Mouse (Mus musculus) CH12.LX (cell line): ENCODE data around the gene Olfr96. TPM values are rescaled to one million over a fixed set of nuclear protein-coding genes. Genes with fewer than 3 reads are reported as not detected.
A peak's percentile ranks its signal among the peaks of the same experiment; 100 is the strongest.

Source experiments
- DNase-seq: peaks from one replicate; pipeline ENCODE4 v3.0.0-alpha.2; 2013; ENCODE audit errors: extremely low read depth
- H3K27ac ChIP-seq: 2 replicates; pipeline ENCODE4 v1.5.1; 2012; ENCODE audit warnings: low read depth, mild to moderate bottlenecking, control low read depth, moderate library complexity; ENCODE audit not compliant: insufficient read depth
- H3K27me3 ChIP-seq: replicated peaks from 2 replicates; pipeline ENCODE3; 2012; ENCODE audit warnings: inconsistent platforms
- H3K36me3 ChIP-seq, 2 experiments: replicated peaks in 1 of 2; 2 replicates each; pipeline versions ENCODE3 to v1.6.1; 2012; ENCODE audit warnings: inconsistent platforms in 1 of 2, low read length in 1 of 2, mild to moderate bottlenecking in 1 of 2, mixed read lengths in 1 of 2, moderate library complexity in 1 of 2; ENCODE audit not compliant: control insufficient read depth in 1 of 2, insufficient read depth in 1 of 2
- H3K4me1 ChIP-seq, 2 experiments: 2 replicates each; pipeline ENCODE4 v1.6.1; 2012; ENCODE audit warnings: inconsistent platforms in 1 of 2, moderate library complexity in 1 of 2; ENCODE audit not compliant: insufficient read depth in 2 of 2, control insufficient read depth in 1 of 2
- H3K4me2 ChIP-seq: 2 replicates; pipeline ENCODE4 v1.6.1; 2012; ENCODE audit warnings: low read depth, mild to moderate bottlenecking, control low read depth; ENCODE audit not compliant: poor library complexity, insufficient read depth, severe bottlenecking
- H3K4me3 ChIP-seq, 3 experiments: fragments of 150-350 bp in 1 of 3; sonication (generic) in 1 of 3; replicated peaks in 1 of 3; 2 replicates each; pipeline versions ENCODE3 to v1.5.1; 2011 to 2012; ENCODE audit warnings: low read depth in 2 of 3, low read length in 2 of 3, mild to moderate bottlenecking in 2 of 3, moderate library complexity in 2 of 3, control low read depth in 1 of 3, improper control_type of control experiment in 1 of 3, inconsistent platforms in 1 of 3, mixed read lengths in 1 of 3; ENCODE audit not compliant: poor library complexity in 1 of 3
- H3K79me2 ChIP-seq: replicated peaks from 2 replicates; pipeline ENCODE4 v1.6.1; 2012; ENCODE audit warnings: mild to moderate bottlenecking, moderate library complexity; ENCODE audit not compliant: control insufficient read depth, poor library complexity, insufficient read depth, severe bottlenecking; ENCODE audit errors: extremely low read depth
- H3K9ac ChIP-seq: 2 replicates; pipeline ENCODE4 v1.6.1; 2012; ENCODE audit warnings: low read depth, mild to moderate bottlenecking, control low read depth, moderate library complexity; ENCODE audit not compliant: insufficient read depth
- H3K9me3 ChIP-seq: replicated peaks from 2 replicates; pipeline ENCODE3; 2012; ENCODE audit warnings: low read length, inconsistent platforms, mixed read lengths
- CHD2 ChIP-seq: IDR thresholded peaks from 2 replicates; pipeline ENCODE4 v1.6.1; 2011; ENCODE audit warnings: low read length, improper control_type of control experiment
- CTCF ChIP-seq, 2 experiments: IDR thresholded peaks in 1 of 2; conservative IDR thresholded peaks in 1 of 2; 2 replicates each; pipeline ENCODE4 v1.5.1; 2011 to 2012; ENCODE audit warnings: low read depth in 2 of 2, low read length in 2 of 2, improper control_type of control experiment in 1 of 2, inconsistent platforms in 1 of 2, mild to moderate bottlenecking in 1 of 2, moderate library complexity in 1 of 2
- GABPA ChIP-seq: IDR thresholded peaks from 2 replicates; pipeline ENCODE4 v1.6.1; 2012; ENCODE audit warnings: low read depth, low read length, improper control_type of control experiment, inconsistent platforms; ENCODE audit not compliant: insufficient replicate concordance
- HCFC1 ChIP-seq: IDR thresholded peaks from 2 replicates; pipeline ENCODE4 v1.6.1; 2012; ENCODE audit warnings: low read depth, mild to moderate bottlenecking, inconsistent platforms, low read length, improper control_type of control experiment
- JUND ChIP-seq: conservative IDR thresholded peaks from 2 replicates; pipeline ENCODE4 v1.6.1; 2011; ENCODE audit warnings: low read depth, low read length, improper control_type of control experiment
- MAFK ChIP-seq: IDR thresholded peaks from 2 replicates; pipeline ENCODE4 v1.6.1; 2011; ENCODE audit warnings: low read length, improper control_type of control experiment; ENCODE audit not compliant: insufficient replicate concordance
- MEF2A ChIP-seq: IDR thresholded peaks from 2 replicates; pipeline ENCODE4 v1.6.1; 2014; ENCODE audit warnings: low read depth, mild to moderate bottlenecking, inconsistent platforms, low read length, improper control_type of control experiment, borderline replicate concordance
- MYC ChIP-seq: IDR thresholded peaks from 2 replicates; pipeline ENCODE4 v1.6.1; 2011; ENCODE audit warnings: low read depth, mild to moderate bottlenecking, improper control_type of control experiment, low read length
- NELFE ChIP-seq: IDR thresholded peaks from 2 replicates; pipeline ENCODE4 v1.6.1; 2011; ENCODE audit warnings: low read depth, low read length, improper control_type of control experiment
- NRF1 ChIP-seq: IDR thresholded peaks from 2 replicates; pipeline ENCODE4 v1.6.1; 2014; ENCODE audit warnings: low read depth, mild to moderate bottlenecking, inconsistent platforms, low read length, improper control_type of control experiment, moderate library complexity
- PAX5 ChIP-seq: IDR thresholded peaks from 2 replicates; pipeline ENCODE4 v1.6.1; 2012; ENCODE audit warnings: low read length, inconsistent platforms, mixed read lengths
- POLR2A ChIP-seq: IDR thresholded peaks from 2 replicates; pipeline ENCODE4 v1.6.1; 2011; ENCODE audit warnings: low read depth, mild to moderate bottlenecking, improper control_type of control experiment, low read length
- POLR2AphosphoS2 ChIP-seq: IDR thresholded peaks from 2 replicates; pipeline ENCODE4 v1.6.1; 2011; ENCODE audit warnings: low read depth, low read length, improper control_type of control experiment
- SIN3A ChIP-seq: IDR thresholded peaks from 2 replicates; pipeline ENCODE4 v1.6.1; 2012; ENCODE audit warnings: low read length, improper control_type of control experiment, inconsistent platforms
- TBP ChIP-seq: conservative IDR thresholded peaks from 2 replicates; pipeline ENCODE4 v1.6.1; 2011; ENCODE audit warnings: low read depth, low read length, improper control_type of control experiment
- TCF12 ChIP-seq: IDR thresholded peaks from 2 replicates; pipeline ENCODE4 v1.6.1; 2014; ENCODE audit warnings: low read depth, mild to moderate bottlenecking, inconsistent platforms, low read length, improper control_type of control experiment
- UBTF ChIP-seq: IDR thresholded peaks from 2 replicates; pipeline ENCODE4 v1.6.1; 2012; ENCODE audit warnings: low read depth, mild to moderate bottlenecking, inconsistent platforms, low read length, improper control_type of control experiment, moderate library complexity
- USF1 ChIP-seq: IDR thresholded peaks from 2 replicates; pipeline ENCODE4 v1.6.1; 2014; ENCODE audit warnings: low read depth, mild to moderate bottlenecking, inconsistent platforms, low read length, improper control_type of control experiment
- USF2 ChIP-seq: conservative IDR thresholded peaks from 2 replicates; pipeline ENCODE4 v1.6.1; 2011; ENCODE audit warnings: low read depth, low read length, improper control_type of control experiment
- ZC3H11A ChIP-seq: IDR thresholded peaks from 2 replicates; pipeline ENCODE4 v1.6.1; 2012; ENCODE audit warnings: low read depth, mild to moderate bottlenecking, inconsistent platforms, low read length, improper control_type of control experiment
- ZKSCAN1 ChIP-seq: IDR thresholded peaks from 2 replicates; pipeline ENCODE4 v1.6.1; 2012; ENCODE audit warnings: low read depth, inconsistent platforms, low read length, improper control_type of control experiment, borderline replicate concordance
- ZMIZ1 ChIP-seq: IDR thresholded peaks from 2 replicates; pipeline ENCODE4 v1.6.1; 2012; ENCODE audit warnings: low read depth, mild to moderate bottlenecking, inconsistent platforms, low read length, improper control_type of control experiment
- ZNF384 ChIP-seq: IDR thresholded peaks from 2 replicates; pipeline ENCODE4 v1.6.1; 2012; ENCODE audit warnings: low read depth, low read length, improper control_type of control experiment, inconsistent platforms
- dilution Hi-C: fragments of 300-500 bp; cut with MboI; formaldehyde crosslinking; loops from 2 replicates; pipeline ENCODE4 v1.14.3; 2020; ENCODE audit warnings: low sequenced_read_pairs; ENCODE audit not compliant: extremely low pct_unique_long_range_greater_than_20kb, extremely low pct_ligation_motif_present
- in situ Hi-C: fragments of 300-500 bp; cut with MboI; formaldehyde crosslinking; loops from 3 replicates; pipeline ENCODE4 v1.14.3; 2019; ENCODE audit warnings: low sequenced_read_pairs, low pct_ligation_motif_present, low pct_unique_long_range_greater_than_20kb, mixed read lengths
- polyA plus RNA-seq: library from polyadenylated mRNA; unstranded; fragments of >175 nt; gene quantifications from 2 replicates; pipeline ENCODE4 v1.2.1, GENCODE M21; 2012; ENCODE audit warnings: low read depth; ENCODE audit not compliant: insufficient read length
- total RNA-seq, 2 experiments: library from RNA; depleted of rRNA; stranded (reverse); fragments of 300-350 nt in 1 of 2; fragments of >200 nt in 1 of 2; gene quantifications; 2 replicates each; pipeline ENCODE4 v1.2.3; 2012 to 2014

Gene Olfr96
- total and polyA plus RNA-seq, 3 experiments, result not detected

- peaks cover 2% of the 10 kb centered on the region for H3K27me3 ChIP-seq
- H3K9ac ChIP-seq, result no peak within 1 kb of the TSS
- H3K27ac ChIP-seq, result no peak within 1 kb of the TSS
- H3K4me2 ChIP-seq, result peak within 1 kb of the TSS; percentile 5; the same call in 1 of the 2 replicates
- TF ChIP-seq SIN3A, result no peak
- no peak for TF ChIP-seq ZNF384
- TF ChIP-seq POLR2AphosphoS2, result no peak
- TF ChIP-seq CHD2, result no peak
- TF ChIP-seq POLR2A, result no peak
- TF ChIP-seq JUND, result no peak
- TF ChIP-seq MYC, result no peak
- TF ChIP-seq GABPA, result no peak
- no peak for TF ChIP-seq PAX5
- no peak for TF ChIP-seq UBTF
- TF ChIP-seq MAFK, result no peak
- no peak for TF ChIP-seq ZMIZ1
- TF ChIP-seq ZC3H11A, result no peak
- H3K79me2 ChIP-seq, result no peaks in the 10 kb centered on the region
- no peaks in the 10 kb centered on the region; a peak in 1 of 4 replicates for H3K4me1 ChIP-seq
- peaks cover 4% of the 10 kb centered on the region for H3K9me3 ChIP-seq
- H3K36me3 ChIP-seq, result no peaks in the 10 kb centered on the region
- in situ Hi-C loops, result no loop called here
- dilution Hi-C loops, result no loop called here
- no peak within 1 kb of the TSS for H3K4me3 ChIP-seq
- no peak for DNase-seq
Observed at GRCm38 (mm10) chr17:37193656-37194055, 26.3 kb upstream of the Olfr96 start, which contains the start of gene Ubd. Gene Ubd, plus strand, starts transcription at chr17:37193892.

- no peak for DNase-seq
- no peak overlapping the region for H3K27ac ChIP-seq
- in situ Hi-C loops, result no loop called here
- no peak overlapping the region for H3K4me2 ChIP-seq
- dilution Hi-C loops, result no loop called here
- peaks cover 4% of the 10 kb centered on the region for H3K9me3 ChIP-seq
- H3K79me2 ChIP-seq, result no peaks in the 10 kb centered on the region
- no peaks in the 10 kb centered on the region for H3K36me3 ChIP-seq
- no peak overlapping the region for H3K4me3 ChIP-seq
- no peaks in the 10 kb centered on the region; a peak in 1 of 4 replicates for H3K4me1 ChIP-seq
- TF ChIP-seq USF1 (no peak), MEF2A (no peak), NELFE (no peak), USF2 (no peak), PAX5 (no peak), MAFK (no peak), TBP (no peak), ZKSCAN1 (no peak), POLR2AphosphoS2 (no peak), TCF12 (no peak), CTCF (conservative IDR thresholded peaks at IDR 0.05 in 1 of 2, IDR thresholded peaks at IDR 0.05 in 1 of 2; ENCODE audit: low read depth in 2 of 2, low read length in 2 of 2) (no peak), SIN3A (no peak), HCFC1 (no peak), ZMIZ1 (no peak), NRF1 (no peak)
- H3K27me3 ChIP-seq, result peaks cover 2% of the 10 kb centered on the region
- H3K9ac ChIP-seq, result no peak overlapping the region
Observed at GRCm38 (mm10) chr17:37194782-37195181, 25.2 kb upstream of the Olfr96 start.
